Mouse (Mus musculus) liver, postnatal 0 days (tissue): ENCODE measurements around the gene Gp1bb. TPM values are rescaled to one million over a fixed set of nuclear protein-coding genes. Genes with fewer than 3 reads are reported as not detected.

Source experiments
- ATAC-seq: fragments of 200-750 bp; cut with Nextera tagmentation; 2 replicates; pipeline ENCODE4 v1.8.0; 2017; ENCODE audit warnings: mild to moderate bottlenecking, moderate library complexity
- DNase-seq: peaks from one replicate; pipeline ENCODE4 v3.0.0-alpha.2; 2016
- H3K27ac ChIP-seq: fragments of 300-500 bp; sonication (generic); 2 replicates; pipeline ENCODE4 v1.5.1; 2014; ENCODE audit warnings: antibody characterized with exemption, moderate library complexity, mild to moderate bottlenecking, low read depth
- H3K27me3 ChIP-seq: fragments of 300-500 bp; sonication (generic); 2 replicates; pipeline ENCODE4 v1.6.1; 2014; ENCODE audit warnings: low read length, control low read depth, mixed read lengths; ENCODE audit not compliant: insufficient read depth
- H3K36me3 ChIP-seq: fragments of 300-500 bp; sonication (generic); replicated peaks from 2 replicates; pipeline ENCODE4 v1.6.1; 2014; ENCODE audit warnings: mild to moderate bottlenecking, control low read depth, low read length, moderate library complexity, mixed read lengths; ENCODE audit not compliant: insufficient read depth
- H3K4me1 ChIP-seq: fragments of 300-500 bp; sonication (generic); 2 replicates; pipeline ENCODE4 v1.6.1; 2014; ENCODE audit warnings: antibody characterized with exemption, mild to moderate bottlenecking, control low read depth; ENCODE audit not compliant: insufficient read depth
- H3K4me2 ChIP-seq: fragments of 300-500 bp; sonication (generic); 2 replicates; pipeline ENCODE4 v1.6.1; 2014; ENCODE audit warnings: low read depth, mild to moderate bottlenecking, low read length, moderate library complexity, mixed read lengths
- H3K4me3 ChIP-seq: fragments of 300-500 bp; sonication (generic); 2 replicates; pipeline ENCODE4 v1.5.1; 2014; ENCODE audit warnings: low read depth, low read length
- H3K9ac ChIP-seq: fragments of 300-500 bp; sonication (generic); replicated peaks from 2 replicates; pipeline ENCODE4 v1.6.1; 2014; ENCODE audit warnings: mild to moderate bottlenecking, moderate library complexity
- H3K9me3 ChIP-seq: fragments of 300-500 bp; sonication (generic); 2 replicates; pipeline ENCODE4 v1.6.1; 2016; ENCODE audit warnings: mild to moderate bottlenecking, control low read depth, low read length, mixed read lengths
- CTCF ChIP-seq: sonication (generic); IDR thresholded peaks from 2 replicates; pipeline ENCODE4 v1.5.1; 2016; ENCODE audit warnings: antibody characterized with exemption, low read depth
- EP300 ChIP-seq: IDR thresholded peaks from 2 replicates; pipeline ENCODE4 v1.6.1; 2016; ENCODE audit warnings: antibody characterized with exemption, low read depth, mild to moderate bottlenecking
- WGBS: fragments of 180-500 bp; shearing (Covaris S2); extraction: QIAGEN DNeasy Blood & Tissue Kit; methylation state at CpG from one replicate; pipeline ENCODE4 v1.1.7; 2014; ENCODE audit not compliant: insufficient replicate concordance; 5-methylcytosine and 5-hydroxymethylcytosine counted together
- polyA plus RNA-seq: library from polyadenylated mRNA; unstranded; fragments of >200 nt; fragmentation: Nextera tagmentation; extraction: Ambion mirVana; gene quantifications from 2 replicates; pipeline ENCODE4 v1.2.1, GENCODE M21; 2015

Gp1bb gene
- polyA plus RNA-seq, 1 experiment from 2014 or later, result 56.5 TPM

GRCm38 (mm10) chr16:18645329-18645728 lies 23.1 kb upstream of the Gp1bb start:
- no peak for ATAC-seq
- Histone ChIP-seq H3K27ac (no peak overlapping the region), H3K4me3 (no peak overlapping the region), H3K9ac (no peak overlapping the region), H3K9me3 (0 out of 2 replicates have a peak, but pooled peaks cover 3% of the 10 kb centered on the region), H3K36me3 (no peaks in the 10 kb centered on the region), H3K4me1 (no peaks in the 10 kb centered on the region), H3K4me2 (no peak overlapping the region), H3K27me3 (no peaks in the 10 kb centered on the region)
- TF ChIP-seq CTCF, result no peak
- no peak for TF ChIP-seq EP300
- WGBS, result 76% methylated on average over 6 of the region's 6 CpGs
- no peak for DNase-seq

- no peaks in the 10 kb centered on the region for H3K36me3 ChIP-seq
- H3K4me3 ChIP-seq, result no peak overlapping the region
- no peak overlapping the region for H3K27ac ChIP-seq
- DNase-seq (no peak), ATAC-seq (no peak)
- no peaks in the 10 kb centered on the region for H3K4me1 ChIP-seq
- TF ChIP-seq EP300 (no peak), CTCF (no peak)
- no peak overlapping the region for H3K9ac ChIP-seq
- H3K9me3 ChIP-seq, result 0 out of 2 replicates have a peak, but pooled peaks cover 3% of the 10 kb centered on the region
- no peaks in the 10 kb centered on the region for H3K27me3 ChIP-seq
- WGBS, result 72% methylated on average over 4 of the region's 4 CpGs
- no peak overlapping the region for H3K4me2 ChIP-seq
Measured at GRCm38 (mm10) chr16:18644485-18644884, 22.3 kb upstream of the Gp1bb start.

- Histone ChIP-seq H3K27me3 (no peaks in the 10 kb centered on the region), H3K4me2 (no peak overlapping the region), H3K36me3 (no peaks in the 10 kb centered on the region), H3K9ac (no peak overlapping the region), H3K4me3 (no peak overlapping the region), H3K27ac (no peak overlapping the region), H3K4me1 (no peaks in the 10 kb centered on the region), H3K9me3 (0 out of 2 replicates have a peak, but pooled peaks cover 3% of the 10 kb centered on the region)
- no peak for TF ChIP-seq CTCF
- TF ChIP-seq EP300, result no peak
- ATAC-seq, result no peak
- 56% methylated on average over 11 of the region's 11 CpGs for WGBS
- DNase-seq, result no peak
Measured at GRCm38 (mm10) chr16:18643406-18643998, 21.3 kb upstream of the Gp1bb start.

- no peak for TF ChIP-seq CTCF
- Histone ChIP-seq H3K36me3 (no peaks in the 10 kb centered on the region), H3K4me2 (no peak overlapping the region), H3K4me1 (no peaks in the 10 kb centered on the region), H3K9me3 (no peaks in the 10 kb centered on the region), H3K27ac (no peak overlapping the region), H3K4me3 (no peak overlapping the region), H3K9ac (no peak overlapping the region), H3K27me3 (no peaks in the 10 kb centered on the region)
- DNase-seq, result no peak
- WGBS, result 72% methylated on average over 4 of the region's 4 CpGs
- no peak for ATAC-seq
Measured at GRCm38 (mm10) chr16:18642897-18643296, 20.7 kb upstream of the Gp1bb start.

- Histone ChIP-seq H3K9me3 (no peaks in the 10 kb centered on the region), H3K4me2 (no peak overlapping the region), H3K36me3 (no peaks in the 10 kb centered on the region), H3K27ac (no peak overlapping the region), H3K4me3 (no peak overlapping the region), H3K27me3 (no peaks in the 10 kb centered on the region), H3K4me1 (no peaks in the 10 kb centered on the region), H3K9ac (no peak overlapping the region)
- TF ChIP-seq CTCF (no peak), EP300 (no peak)
- 41% methylated on average over 7 of the region's 7 CpGs for WGBS
- no peak for ATAC-seq
- DNase-seq, result no peak
Measured at GRCm38 (mm10) chr16:18642291-18642690, 20.1 kb upstream of the Gp1bb start.

- DNase-seq, result no peak
- H3K4me2 ChIP-seq, result no peak overlapping the region
- H3K36me3 ChIP-seq, result no peaks in the 10 kb centered on the region
- no peak overlapping the region for H3K27ac ChIP-seq
- no peak overlapping the region for H3K9ac ChIP-seq
- WGBS, result 57% methylated on average over 1 of the region's 1 CpGs
- no peak for TF ChIP-seq EP300
- TF ChIP-seq CTCF, result no peak
- no peaks in the 10 kb centered on the region for H3K9me3 ChIP-seq
- no peaks in the 10 kb centered on the region for H3K27me3 ChIP-seq
- no peak overlapping the region for H3K4me3 ChIP-seq
- ATAC-seq, result no peak
- H3K4me1 ChIP-seq, result no peaks in the 10 kb centered on the region
Measured at GRCm38 (mm10) chr16:18639382-18639929, 17.3 kb upstream of the Gp1bb start.

- Histone ChIP-seq H3K27ac (no peak overlapping the region), H3K9me3 (no peaks in the 10 kb centered on the region), H3K36me3 (no peaks in the 10 kb centered on the region), H3K27me3 (no peaks in the 10 kb centered on the region), H3K4me3 (no peak overlapping the region), H3K4me2 (no peak overlapping the region), H3K4me1 (no peaks in the 10 kb centered on the region), H3K9ac (no peak overlapping the region)
- TF ChIP-seq CTCF (no peak), EP300 (no peak)
- WGBS, result 43% methylated on average over 2 of the region's 2 CpGs
- DNase-seq (peak; percentile 15), ATAC-seq (no peak)
Measured at GRCm38 (mm10) chr16:18638396-18638795, 16.2 kb upstream of the Gp1bb start.
